Mouse (Mus musculus): ENCODE measurements at regions not wholly inside any gene's neighbourhood (a gene's known extent, or its start where the extent isn't known, plus 50 kb on each side); places are given as distances from the start of the nearest gene placed in this dataset.
A peak's percentile ranks its signal among the peaks of the same experiment; 100 is the strongest.
"Not testable (repeated sequence)": the region's sequence is repeated elsewhere in the genome, so short reads cannot be mapped to it uniquely, and the experiment has no call there.

DNA sequence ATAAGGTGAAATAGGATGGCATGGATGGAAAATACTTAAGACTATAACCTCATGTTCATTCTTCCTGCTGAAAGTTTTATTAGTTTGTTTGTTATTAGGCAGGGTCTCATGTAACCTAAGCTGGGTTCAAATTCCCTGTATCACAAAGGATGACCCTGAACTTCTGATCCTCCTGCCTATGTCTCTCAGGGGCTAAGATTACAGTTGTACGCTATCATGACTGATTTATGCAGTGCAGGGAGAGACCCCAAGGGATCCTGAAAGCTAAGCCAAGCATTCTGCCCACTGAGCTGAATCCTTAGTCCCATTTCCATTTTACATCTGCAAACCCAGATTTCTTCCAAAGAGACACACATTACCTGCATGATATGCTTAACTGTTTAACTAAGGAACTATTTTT, 166.4 kb upstream of the Tbl1xr1 start:
- H3K4me2 ChIP-seq, result no peak overlapping the region
- H3K9me3 ChIP-seq, result no peaks in the 10 kb centered on the region
- H3K27me3 ChIP-seq (replicated peaks), result no peaks in the 10 kb centered on the region
- H3K27ac ChIP-seq, result no peak overlapping the region
- WGBS, result 85% methylated on average over 1 of the region's 1 CpGs
- H3K4me1 ChIP-seq, result no peaks in the 10 kb centered on the region
- H3K4me3 ChIP-seq (replicated peaks), result no peak overlapping the region
- no peak for ATAC-seq (ENCODE audit: insufficient read depth, low FRiP score, low read depth)
- no peaks in the 10 kb centered on the region for H3K36me3 ChIP-seq
- no peak overlapping the region for H3K9ac ChIP-seq

DNA sequence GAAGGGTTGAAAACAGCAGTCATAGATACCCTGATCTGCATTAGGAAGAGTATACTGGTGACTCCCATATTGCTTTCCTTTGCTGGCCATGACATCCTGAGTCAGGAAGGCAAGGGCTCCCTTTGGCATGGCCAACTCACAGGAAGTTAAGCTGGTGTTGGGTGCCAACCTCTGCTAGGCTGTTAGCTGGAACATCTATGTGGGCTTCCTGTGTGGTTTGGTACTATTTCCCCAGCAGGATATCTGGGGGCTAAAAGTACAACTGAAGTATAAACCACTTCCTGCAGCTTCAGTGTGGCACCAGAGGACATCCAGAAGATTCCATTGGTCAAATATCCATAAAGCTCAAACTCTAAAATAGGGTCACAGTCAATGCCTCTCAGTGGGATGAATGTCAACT, 165.4 kb upstream of the Tbl1xr1 start:
- no peak for ATAC-seq (ENCODE audit: insufficient read depth, low FRiP score, low read depth)
- Histone ChIP-seq H3K4me1 (no peaks in the 10 kb centered on the region), H3K9me3 (no peaks in the 10 kb centered on the region), H3K9ac (no peak overlapping the region), H3K4me3 (replicated peaks) (no peak overlapping the region), H3K27me3 (replicated peaks) (no peaks in the 10 kb centered on the region), H3K27ac (no peak overlapping the region), H3K36me3 (no peaks in the 10 kb centered on the region), H3K4me2 (no peak overlapping the region)

DNA sequence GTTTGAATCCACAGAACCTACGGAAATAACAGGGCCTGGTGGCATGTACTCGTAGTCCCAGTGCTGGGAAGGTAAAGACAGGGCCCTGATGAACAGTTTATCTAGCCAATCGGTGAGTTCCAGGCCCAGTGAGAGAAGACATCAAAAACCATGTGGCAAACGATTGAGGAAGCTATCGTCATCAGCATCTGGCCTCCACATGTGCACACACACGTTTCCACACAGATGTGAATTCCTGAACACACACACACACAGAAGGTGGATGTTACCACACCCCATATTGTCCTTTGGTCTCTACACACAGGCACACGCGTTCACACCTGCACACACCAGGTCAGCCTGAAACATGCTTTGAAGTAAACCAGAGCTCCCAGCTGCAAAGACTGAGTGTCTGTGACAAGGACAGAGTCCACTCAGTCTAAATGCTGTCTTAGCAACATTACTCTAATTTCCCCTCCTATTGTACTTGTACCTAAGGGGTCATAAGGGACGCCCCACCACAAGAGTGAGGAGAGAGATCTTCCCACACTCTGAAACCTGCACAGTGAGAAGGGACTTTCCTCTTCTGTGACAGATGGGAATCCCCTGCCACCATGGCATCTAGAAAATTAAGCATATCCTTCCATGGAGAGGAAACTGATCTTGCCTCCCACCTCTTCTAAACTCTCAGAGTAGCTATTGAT, 159.1 kb upstream of the Tbl1xr1 start:
- H3K27me3 ChIP-seq (replicated peaks), result no peaks in the 10 kb centered on the region
- WGBS, result 84% methylated on average over 9 of the region's 9 CpGs
- no peaks in the 10 kb centered on the region for H3K4me1 ChIP-seq
- no peak overlapping the region for H3K9ac ChIP-seq
- H3K27ac ChIP-seq, result no peak overlapping the region
- H3K4me2 ChIP-seq, result no peak overlapping the region
- H3K36me3 ChIP-seq, result no peaks in the 10 kb centered on the region
- H3K4me3 ChIP-seq (replicated peaks), result no peak overlapping the region
- ATAC-seq (ENCODE audit: insufficient read depth, low FRiP score, low read depth), result no peak
- no peaks in the 10 kb centered on the region for H3K9me3 ChIP-seq

DNA sequence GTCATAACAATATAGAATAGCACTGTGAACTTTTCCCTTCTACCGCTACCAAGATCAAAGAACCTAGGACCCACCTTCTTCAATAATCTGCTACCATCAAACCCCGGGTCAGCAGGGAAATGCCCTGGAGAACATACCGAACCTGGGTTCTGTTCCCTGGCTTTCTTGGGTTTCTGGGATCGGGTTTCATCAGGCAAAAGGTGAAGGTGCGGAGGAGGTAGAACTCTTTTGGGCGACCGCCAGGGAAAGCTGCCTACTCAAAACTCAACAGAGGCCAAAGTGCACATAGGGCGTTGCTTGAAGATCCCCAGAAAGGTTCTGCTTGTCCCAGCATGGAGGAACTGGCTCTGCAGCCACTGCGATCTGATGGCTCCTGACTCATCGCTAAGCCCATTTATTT, 158.0 kb upstream of the Tbl1xr1 start:
- ATAC-seq (ENCODE audit: insufficient read depth, low FRiP score, low read depth), result no peak
- no peaks in the 10 kb centered on the region for H3K36me3 ChIP-seq
- no peak overlapping the region for H3K9ac ChIP-seq
- 88% methylated on average over 10 of the region's 10 CpGs for WGBS
- no peak overlapping the region for H3K27ac ChIP-seq
- H3K4me3 ChIP-seq (replicated peaks), result no peak overlapping the region
- H3K27me3 ChIP-seq (replicated peaks), result no peaks in the 10 kb centered on the region
- no peaks in the 10 kb centered on the region for H3K4me1 ChIP-seq
- H3K4me2 ChIP-seq, result no peak overlapping the region
- H3K9me3 ChIP-seq, result no peaks in the 10 kb centered on the region

DNA sequence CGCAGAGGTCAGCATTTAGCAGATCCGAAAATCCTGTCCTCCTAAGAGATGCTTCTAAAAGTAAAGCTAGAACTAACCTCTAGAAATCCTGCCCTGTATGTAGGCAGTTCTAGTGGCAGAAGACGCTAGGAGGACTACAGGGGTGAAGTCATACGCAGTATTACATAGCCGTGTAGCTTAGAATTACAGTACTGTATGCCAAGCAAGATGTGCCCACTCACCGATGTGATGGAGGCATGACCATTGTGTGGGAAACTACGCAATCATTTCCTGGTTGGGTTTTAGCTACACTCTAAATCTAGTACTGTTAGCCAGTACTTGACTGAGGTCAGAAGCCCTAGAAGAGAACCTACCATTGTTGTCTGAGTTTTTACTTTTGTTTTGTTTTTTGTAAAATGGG, 156.5 kb upstream of the Tbl1xr1 start:
- Histone ChIP-seq H3K9ac (no peak overlapping the region), H3K27me3 (replicated peaks) (no peaks in the 10 kb centered on the region), H3K9me3 (no peaks in the 10 kb centered on the region), H3K4me3 (replicated peaks) (no peak overlapping the region), H3K36me3 (no peaks in the 10 kb centered on the region), H3K4me1 (no peaks in the 10 kb centered on the region), H3K4me2 (no peak overlapping the region), H3K27ac (no peak overlapping the region)
- no peak for ATAC-seq (ENCODE audit: insufficient read depth, low FRiP score, low read depth)
- WGBS, result 93% methylated on average over 7 of the region's 7 CpGs

DNA sequence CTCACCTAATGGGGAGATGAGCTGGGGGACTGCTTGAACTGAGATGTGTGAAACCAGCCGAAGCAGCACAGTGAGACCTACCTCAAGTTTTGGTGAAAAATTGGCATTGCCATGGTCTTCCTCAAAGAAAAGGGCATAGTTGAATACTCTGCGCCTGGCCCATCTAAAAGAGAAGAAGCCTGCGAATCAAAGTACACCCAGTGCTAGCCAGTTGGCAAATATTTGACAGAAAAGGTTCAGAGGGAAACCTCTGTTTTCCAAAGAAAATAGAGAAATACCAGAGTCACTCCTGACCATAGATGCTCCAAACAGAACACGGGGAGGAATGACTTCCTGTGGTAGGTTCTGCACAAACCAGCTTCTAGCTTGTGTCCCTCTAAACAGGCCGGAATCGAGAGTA, 144.5 kb upstream of the Tbl1xr1 start:
- WGBS, result 82% methylated on average over 6 of the region's 6 CpGs
- Histone ChIP-seq H3K9ac (no peak overlapping the region), H3K27me3 (replicated peaks) (no peaks in the 10 kb centered on the region), H3K4me1 (peaks cover 19% of the 10 kb centered on the region), H3K4me3 (replicated peaks) (no peak overlapping the region), H3K36me3 (no peaks in the 10 kb centered on the region), H3K27ac (no peak overlapping the region), H3K9me3 (no peaks in the 10 kb centered on the region), H3K4me2 (no peak overlapping the region)
- ATAC-seq (ENCODE audit: insufficient read depth, low FRiP score, low read depth), result no peak

DNA sequence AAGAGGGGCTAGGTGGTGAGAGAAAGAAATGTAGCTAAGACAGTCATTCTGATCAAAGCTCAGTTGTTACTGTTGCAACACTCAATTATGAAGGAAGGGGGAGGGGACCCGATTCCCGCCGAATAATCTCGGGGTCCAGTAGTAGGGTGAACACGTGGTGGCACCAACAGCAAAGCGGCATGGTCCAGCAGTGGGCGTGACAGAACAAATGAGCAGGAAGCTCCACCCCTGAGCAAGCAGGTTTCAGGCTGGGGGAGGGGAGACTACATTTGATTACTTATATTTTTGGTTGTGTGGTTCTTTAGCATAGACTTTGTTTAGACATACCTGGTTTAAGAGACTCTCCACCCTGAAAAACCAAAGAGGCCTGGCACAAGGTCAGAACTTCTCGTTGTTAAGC, 143.8 kb upstream of the Tbl1xr1 start:
- H3K4me3 ChIP-seq (replicated peaks); H3K9me3 ChIP-seq; ATAC-seq (ENCODE audit: insufficient read depth, low FRiP score, low read depth); H3K27me3 ChIP-seq (replicated peaks); H3K9ac ChIP-seq; H3K4me2 ChIP-seq; H3K36me3 ChIP-seq; H3K27ac ChIP-seq: not testable (repeated sequence)
- 80% methylated on average over 8 of the region's 8 CpGs for WGBS
- peaks cover 21% of the 10 kb centered on the region for H3K4me1 ChIP-seq

DNA sequence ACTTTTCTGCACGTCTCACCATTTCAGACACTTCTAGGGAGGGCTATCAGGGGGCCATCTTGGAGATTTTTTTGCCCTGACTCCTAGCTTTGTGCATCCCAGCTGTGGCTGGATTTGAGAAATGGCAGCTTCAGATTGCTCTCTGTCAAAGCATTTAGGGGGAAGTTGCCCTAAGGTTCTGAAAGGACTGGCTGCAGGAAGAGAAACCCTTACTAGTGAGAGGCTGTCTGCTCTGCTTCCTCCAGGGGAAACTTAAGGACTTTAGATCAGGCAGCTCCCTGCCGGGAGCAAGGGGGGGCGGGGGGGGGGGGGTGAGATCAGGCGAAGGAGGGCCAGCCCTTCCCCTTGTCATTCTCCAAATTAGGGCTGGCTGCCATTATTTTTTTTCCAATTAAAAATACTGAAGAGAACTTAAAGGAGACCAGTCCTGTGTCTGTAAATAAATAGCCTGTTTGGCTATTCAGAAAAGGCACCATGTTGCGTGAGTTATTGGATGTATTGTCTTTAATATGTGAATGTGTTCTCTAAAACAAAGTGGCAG, 141.7 kb upstream of the Tbl1xr1 start:
- peak overlapping the region; percentile 32; the same call in 1 of the 2 replicates for H3K27ac ChIP-seq
- WGBS, result 21% methylated on average over 5 of the region's 5 CpGs
- no peak overlapping the region for H3K9ac ChIP-seq

DNA sequence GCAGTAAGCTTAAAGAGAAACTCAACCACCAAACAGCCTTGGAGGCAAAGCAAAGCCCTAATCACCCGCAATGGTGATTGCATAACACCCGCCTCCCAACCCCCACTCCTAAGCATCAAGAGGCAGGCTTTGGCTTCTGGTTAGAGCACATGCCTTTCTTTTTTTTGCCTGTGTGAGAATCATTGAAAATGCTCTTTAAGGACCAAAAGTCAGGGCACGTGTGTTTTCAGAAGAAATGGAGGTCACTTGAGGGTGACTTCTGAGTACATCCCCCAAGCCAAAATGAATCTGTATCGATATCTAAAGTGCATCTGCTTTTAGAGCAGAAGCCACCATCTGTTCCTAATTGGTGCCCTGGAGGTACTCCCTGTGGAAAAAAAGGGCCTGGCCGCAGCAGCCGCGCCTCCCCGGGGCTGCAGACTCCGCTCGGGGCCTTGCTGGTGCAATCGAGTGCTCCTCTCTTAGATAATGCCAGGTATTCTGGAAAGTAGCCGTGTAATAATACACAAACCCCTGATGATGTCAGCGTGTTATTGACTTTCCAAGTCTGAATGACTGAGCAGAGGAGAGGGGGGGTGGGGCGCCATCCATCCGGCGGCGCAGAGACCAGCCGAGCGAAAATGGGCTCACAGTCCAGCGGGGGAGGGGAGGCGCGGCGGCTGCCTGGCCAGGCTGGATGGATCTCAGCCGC, 140.7 kb upstream of the Tbl1xr1 start:
- Histone ChIP-seq H3K9me3 (no peaks in the 10 kb centered on the region), H3K9ac (no peak overlapping the region), H3K36me3 (no peaks in the 10 kb centered on the region), H3K4me3 (replicated peaks) (peak overlapping the region; percentile 35), H3K27ac (peak overlapping the region; percentile 91), H3K4me1 (peaks cover 24% of the 10 kb centered on the region), H3K4me2 (peak overlapping the region; percentile 63), H3K27me3 (replicated peaks) (no peaks in the 10 kb centered on the region)
- WGBS, result under 1% methylated on average over 23 of the region's 24 CpGs
- ATAC-seq (ENCODE audit: insufficient read depth, low FRiP score, low read depth), result peak; percentile 93

More for the DNA sequence above, 141.7 kb upstream of the Tbl1xr1 start:
- H3K4me1 ChIP-seq, result peaks cover 24% of the 10 kb centered on the region
- no peak overlapping the region for H3K4me3 ChIP-seq (replicated peaks)
- H3K9me3 ChIP-seq, result no peaks in the 10 kb centered on the region
- no peak for ATAC-seq (ENCODE audit: insufficient read depth, low FRiP score, low read depth)
- peak overlapping the region; percentile 63 for H3K4me2 ChIP-seq
- no peaks in the 10 kb centered on the region for H3K27me3 ChIP-seq (replicated peaks)
- H3K36me3 ChIP-seq, result no peaks in the 10 kb centered on the region

DNA sequence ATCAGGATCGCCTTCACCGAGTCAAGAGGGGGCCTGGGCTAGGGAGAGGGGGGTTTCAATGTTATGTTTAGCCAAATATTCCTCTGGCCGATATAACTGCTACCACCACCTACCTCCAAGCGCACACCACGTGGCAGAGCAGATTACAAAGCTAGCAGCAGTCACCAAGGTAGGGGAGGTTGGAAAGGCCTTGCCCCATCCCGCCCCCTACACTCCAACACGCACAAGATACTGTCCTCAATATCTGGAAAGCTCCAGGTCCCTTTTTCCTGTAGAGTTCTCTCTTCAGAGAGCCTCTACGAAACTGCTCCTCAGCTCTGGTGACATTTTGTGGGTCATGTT, 140.2 kb upstream of the Tbl1xr1 start:
- ATAC-seq (ENCODE audit: insufficient read depth, low FRiP score, low read depth), result no peak
- H3K4me3 ChIP-seq (replicated peaks), result peak overlapping the region; percentile 35
- H3K9ac ChIP-seq, result no peak overlapping the region
- no peaks in the 10 kb centered on the region for H3K27me3 ChIP-seq (replicated peaks)
- H3K4me2 ChIP-seq, result peak overlapping the region; percentile 63
- H3K27ac ChIP-seq, result no peak overlapping the region; the same call in 1 of the 2 replicates
- no peaks in the 10 kb centered on the region for H3K9me3 ChIP-seq
- peaks cover 24% of the 10 kb centered on the region for H3K4me1 ChIP-seq
- H3K36me3 ChIP-seq, result no peaks in the 10 kb centered on the region
- 7% methylated on average over 8 of the region's 8 CpGs for WGBS

DNA sequence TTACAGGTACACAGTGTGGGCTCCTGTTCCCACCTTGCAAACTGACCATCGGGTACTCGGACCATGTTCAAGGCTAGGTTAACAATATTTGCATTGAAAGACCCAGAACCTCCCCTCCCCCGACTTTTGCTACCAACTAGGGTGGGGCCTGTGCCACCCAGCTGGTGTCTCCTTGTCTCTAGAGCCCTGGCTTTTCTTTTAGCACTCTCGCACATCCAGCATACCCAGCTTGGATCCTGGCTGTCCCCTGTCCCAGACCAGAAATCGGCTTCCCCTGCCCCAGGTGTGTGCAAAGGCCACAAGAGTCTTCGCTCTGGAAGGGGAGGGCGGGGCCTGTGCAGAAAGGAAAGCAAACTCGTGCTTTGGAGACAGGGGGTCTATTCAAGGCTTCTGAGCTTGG, 139.8 kb upstream of the Tbl1xr1 start:
- peak overlapping the region; percentile 63 for H3K4me2 ChIP-seq
- H3K36me3 ChIP-seq, result no peaks in the 10 kb centered on the region
- peaks cover 24% of the 10 kb centered on the region for H3K4me1 ChIP-seq
- ATAC-seq (ENCODE audit: insufficient read depth, low FRiP score, low read depth), result peak; percentile 14; the same call in 1 of the 2 replicates
- H3K27me3 ChIP-seq (replicated peaks), result no peaks in the 10 kb centered on the region
- no peak overlapping the region; the same call in 1 of the 2 replicates for H3K27ac ChIP-seq
- no peaks in the 10 kb centered on the region for H3K9me3 ChIP-seq
- H3K9ac ChIP-seq, result no peak overlapping the region
- peak overlapping the region; percentile 35 for H3K4me3 ChIP-seq (replicated peaks)
- 25% methylated on average over 8 of the region's 8 CpGs for WGBS

DNA sequence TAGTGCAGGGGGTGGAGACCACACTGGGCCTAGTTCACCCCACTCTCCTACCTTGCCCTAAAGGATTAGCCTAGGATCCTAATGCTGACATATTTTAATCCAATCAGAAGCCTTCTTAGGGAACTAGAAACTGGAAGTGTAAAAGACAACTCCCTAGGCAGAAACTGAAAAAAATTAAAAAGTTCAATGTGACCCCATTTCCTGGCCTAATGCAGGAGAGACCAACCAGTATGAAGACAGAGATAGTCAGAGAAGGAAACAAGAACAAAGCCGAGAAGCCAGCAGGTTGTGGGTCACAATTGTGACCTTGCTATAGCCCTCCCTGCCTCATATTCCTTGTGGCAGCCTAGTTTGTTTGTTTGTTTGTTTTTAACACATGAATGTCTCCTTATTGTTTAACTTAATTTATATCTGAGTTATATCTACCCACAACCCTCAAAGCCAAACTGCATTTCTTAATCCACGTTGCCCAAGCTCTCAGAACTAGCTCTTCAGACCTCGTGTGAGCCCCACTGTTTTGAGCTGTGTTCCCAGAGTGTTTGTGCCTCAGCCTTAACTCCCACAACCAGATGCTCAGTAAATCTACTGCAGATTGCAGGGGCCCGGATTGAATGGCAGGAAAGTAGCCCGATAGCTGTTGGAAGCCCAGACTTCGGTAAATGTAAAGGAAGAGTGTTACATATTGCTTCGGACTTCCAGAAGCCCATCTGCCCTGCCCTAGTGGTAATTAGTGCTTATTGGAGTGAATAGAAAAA, 139.0 kb upstream of the Tbl1xr1 start:
- H3K27ac ChIP-seq, result peak overlapping the region; percentile 54

More for the DNA sequence above, 139.0 kb upstream of the Tbl1xr1 start:
- Histone ChIP-seq H3K4me2 (no peak overlapping the region), H3K9me3 (no peaks in the 10 kb centered on the region), H3K36me3 (no peaks in the 10 kb centered on the region), H3K4me3 (replicated peaks) (no peak overlapping the region), H3K4me1 (peaks cover 24% of the 10 kb centered on the region), H3K27me3 (replicated peaks) (no peaks in the 10 kb centered on the region), H3K9ac (no peak overlapping the region)
- no peak for ATAC-seq (ENCODE audit: insufficient read depth, low FRiP score, low read depth)
- WGBS, result 65% methylated on average over 7 of the region's 7 CpGs
